Mouse (Mus musculus) spleen, adult 18-20 months (tissue): Measurements from ENCODE around the gene Ndufc1.
"Not testable (repeated sequence)": the region's sequence is repeated elsewhere in the genome, so short reads cannot be mapped to it uniquely, and the experiment has no call there.

ENCODE experiments used
- DNase-seq, 2 experiments: peaks; one replicate each; pipeline ENCODE4 v3.0.0; 2022; ENCODE audit warnings: mixed read lengths in 2 of 2

Ndufc1 gene

DNA sequence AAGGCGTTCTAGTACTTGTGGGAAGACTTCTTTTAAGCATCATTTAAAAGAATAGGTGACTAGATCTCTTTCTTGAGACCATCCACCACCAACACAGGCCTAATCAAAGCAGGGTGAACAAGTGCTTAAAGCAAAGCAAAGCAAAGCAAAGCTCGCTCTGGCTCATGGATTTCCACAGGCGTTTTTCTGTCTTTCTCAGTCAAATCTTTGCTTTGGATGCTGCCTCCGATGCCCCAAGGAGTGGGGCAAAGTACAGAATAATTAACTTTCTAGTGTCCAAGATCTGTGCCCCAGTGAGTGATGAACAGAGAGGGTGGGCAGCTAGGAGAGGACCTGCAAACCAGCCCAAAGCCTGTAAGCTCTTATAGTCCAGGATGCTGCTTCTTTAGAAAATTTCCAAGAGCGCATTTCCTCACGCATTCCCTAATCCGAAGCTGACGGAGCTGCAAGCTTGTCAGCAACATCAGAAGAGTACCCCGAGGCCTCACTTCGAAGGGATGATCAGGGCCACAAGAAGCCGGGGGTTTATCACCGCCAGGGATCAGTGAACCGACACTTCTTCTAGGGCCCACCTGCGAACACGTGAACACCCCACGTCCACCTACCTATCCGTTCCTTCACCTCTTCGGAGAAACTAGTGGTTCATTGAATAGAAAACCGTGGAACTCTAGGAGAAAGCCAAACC, 13.2 kb downstream of the Ndufc1 start:
- no peak for DNase-seq

DNA sequence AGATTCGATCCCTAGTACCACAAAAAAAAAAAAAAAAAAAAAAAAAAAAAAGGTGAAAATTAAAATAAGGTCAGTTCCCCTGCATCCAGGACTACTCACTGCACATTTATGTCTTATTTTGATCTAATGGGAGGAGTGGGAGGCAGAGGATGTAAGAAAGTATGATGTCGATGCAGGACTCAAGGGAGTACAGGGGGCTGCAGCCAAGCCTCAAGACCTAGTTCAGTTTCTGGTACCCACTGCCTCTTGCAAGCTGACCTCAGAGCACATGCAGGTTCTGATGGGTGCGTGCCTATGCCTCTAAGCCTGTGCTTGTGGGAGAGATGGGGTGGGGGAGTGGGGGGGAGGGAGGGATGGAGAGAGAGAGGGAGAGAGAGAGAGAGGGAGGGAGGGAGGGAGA, 13.9 kb downstream of the Ndufc1 start:
- no peak for DNase-seq

DNA sequence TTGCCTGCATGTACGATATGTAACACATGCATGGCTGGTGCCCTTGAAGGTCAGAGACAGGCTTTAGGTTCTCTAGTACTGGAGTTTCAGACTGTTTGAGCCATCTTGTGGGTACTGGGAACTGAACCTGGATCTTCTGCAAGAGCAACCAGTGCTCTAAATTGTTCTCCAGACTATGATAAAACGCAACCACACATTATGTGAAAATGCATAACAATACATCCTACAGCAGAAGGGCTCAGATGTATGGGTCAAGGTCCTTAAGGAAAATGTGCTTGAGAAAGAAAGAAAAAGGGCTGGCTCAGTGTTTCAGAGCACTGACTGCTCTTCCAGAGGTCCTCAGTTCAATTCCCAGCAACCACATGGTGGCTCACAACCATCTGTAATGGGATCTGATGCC, 15.1 kb downstream of the Ndufc1 start:
- no peak for DNase-seq

DNA sequence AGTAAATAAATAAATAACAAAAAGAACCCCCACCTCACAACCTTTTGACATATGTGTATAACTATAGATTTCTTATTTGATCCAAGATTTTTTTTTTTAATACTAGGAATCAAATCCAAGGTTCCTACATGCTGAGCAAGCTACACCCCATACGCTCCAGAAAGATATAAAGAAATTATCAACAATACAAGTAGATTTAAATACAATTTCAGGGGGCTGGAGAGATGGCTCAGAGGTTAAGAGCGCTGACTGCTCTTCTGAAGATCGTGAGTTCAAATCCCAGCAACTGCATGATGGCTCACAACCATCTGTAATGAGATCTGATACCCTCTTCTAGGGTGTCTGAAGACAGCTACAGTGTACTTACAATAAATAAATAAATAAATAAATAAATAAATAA, 15.8 kb downstream of the Ndufc1 start:
- DNase-seq = not testable (repeated sequence)

DNA sequence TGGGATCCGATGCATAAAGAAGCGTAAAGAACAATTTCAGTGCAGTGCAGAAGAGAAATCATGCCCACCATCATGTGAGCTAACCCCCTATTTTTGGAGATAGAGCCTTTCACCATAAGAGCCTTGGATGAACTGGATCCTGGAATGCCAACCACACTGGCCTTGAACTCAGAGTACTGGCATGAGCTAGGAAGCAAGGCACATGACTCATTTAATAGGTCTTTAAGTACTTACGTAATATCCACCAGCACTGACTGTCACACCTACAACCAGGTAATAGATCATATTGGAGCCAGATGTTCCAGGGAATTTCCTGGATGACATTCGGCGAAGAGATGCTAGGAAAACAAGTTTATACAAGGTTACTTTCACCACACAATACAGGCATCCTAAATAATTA, 17.2 kb downstream of the Ndufc1 start:
- DNase-seq = no peak

DNA sequence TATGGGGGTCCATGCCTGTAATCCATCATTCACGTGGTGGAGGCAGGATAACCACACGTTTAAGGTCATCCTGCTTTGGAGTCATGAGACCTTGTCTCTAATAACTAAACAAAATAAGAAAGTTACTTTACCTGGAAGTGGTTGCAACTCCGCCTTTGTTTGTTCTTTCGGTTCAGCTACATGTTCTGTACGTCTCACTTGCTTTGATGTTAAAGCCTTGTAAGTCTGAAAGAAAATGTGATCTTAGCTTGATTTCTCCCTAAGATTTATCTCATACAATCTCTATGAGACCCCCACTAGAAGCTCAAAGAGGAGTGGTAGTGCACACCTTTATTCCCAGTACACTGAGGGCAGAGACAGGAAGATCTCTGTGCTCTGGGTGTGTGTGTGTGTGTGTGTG, 17.7 kb downstream of the Ndufc1 start:
- no peak for DNase-seq

DNA sequence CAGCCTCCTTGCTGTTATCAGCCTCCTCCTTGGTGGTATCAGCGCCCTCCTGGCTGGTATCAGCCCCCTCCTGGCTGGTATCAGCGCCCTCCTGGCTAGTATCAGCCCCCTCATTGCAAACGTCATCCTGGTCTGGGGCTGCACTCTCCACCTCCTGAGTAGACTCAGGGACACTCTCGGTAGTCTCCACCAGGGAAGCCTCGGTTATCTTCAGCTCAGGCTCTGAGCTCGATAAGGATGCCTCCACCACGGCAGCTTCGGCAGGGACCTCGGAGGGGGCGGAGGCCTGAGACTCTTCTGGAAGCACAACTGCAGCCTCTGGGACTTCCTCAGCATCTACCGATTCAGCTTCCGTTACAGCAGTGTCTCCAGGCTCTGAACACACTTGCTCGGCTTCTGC, 19.9 kb downstream of the Ndufc1 start:
- DNase-seq = no peak

DNA sequence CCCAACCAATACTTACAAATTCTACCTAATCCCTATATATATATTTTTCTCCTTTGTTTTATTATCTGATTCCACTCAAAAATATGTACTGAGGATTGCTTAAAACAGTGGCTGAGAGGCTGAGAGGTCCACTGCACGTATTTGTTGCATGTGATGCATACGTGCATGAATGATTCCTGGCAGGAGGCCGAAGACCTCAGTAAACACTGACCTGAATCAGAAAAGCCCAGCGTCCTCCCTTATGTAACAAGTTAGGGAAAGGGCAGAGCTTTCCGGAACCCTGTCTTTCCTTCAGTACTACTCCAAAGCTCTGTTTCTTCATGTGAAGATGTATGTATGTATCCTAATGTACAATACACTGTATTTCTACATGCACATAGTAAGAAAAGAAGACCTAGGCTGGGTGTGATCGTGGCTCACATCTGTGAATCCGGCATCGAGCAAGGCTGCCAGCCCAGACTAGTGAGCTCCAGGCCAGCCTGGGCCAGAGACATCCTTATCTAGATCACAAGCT, 20.9 kb downstream of the Ndufc1 start:
- DNase-seq = no peak

DNA sequence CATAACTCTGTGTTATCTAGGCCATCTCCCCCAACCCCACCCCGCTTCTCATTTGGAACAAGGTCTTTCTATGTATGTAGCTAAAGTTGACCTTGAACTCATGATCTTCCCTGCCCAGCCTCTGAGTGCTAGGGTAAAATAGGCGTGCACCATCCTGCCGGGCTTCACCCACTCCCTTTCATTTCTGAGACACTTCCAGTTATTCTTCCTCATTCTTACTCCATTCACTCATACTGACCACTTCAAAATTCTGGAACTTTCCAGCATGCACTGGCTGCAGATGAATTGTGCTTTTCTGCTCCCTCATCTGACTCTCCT, 21.7 kb downstream of the Ndufc1 start:
- DNase-seq = no peak

DNA sequence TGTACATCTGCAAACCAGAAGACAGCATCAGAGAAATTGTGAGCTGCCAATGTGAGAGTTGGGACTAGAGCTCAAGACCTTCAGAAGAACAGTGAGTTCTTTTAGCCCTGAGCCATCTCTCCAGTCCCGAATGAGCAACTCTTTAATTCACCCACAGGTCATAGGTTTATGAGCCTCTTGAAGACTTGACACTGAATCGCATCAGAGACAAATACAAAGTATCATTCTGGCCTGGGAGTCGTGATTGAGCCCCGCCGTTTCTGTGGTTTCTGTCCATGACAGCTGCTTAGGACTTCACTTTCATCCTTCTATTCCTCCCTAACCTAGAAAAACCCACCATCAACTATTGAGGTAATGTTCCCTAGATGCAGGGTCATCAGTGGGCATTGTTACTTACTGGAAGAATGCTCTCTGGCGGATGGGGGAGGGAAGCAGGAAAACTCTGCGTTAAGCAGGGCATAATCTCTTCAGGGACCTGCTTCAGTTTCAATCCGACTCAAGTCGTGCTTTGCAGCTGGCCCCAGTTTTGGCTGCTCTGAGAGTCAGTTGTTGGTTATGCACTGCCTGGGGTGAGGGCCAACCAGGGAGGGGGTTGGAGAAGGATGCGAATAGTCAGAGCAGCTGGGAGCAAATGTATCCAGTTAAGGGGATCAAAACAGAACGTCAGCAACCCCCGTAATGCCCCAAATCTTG, 22.2 kb downstream of the Ndufc1 start:
- DNase-seq = no peak

DNA sequence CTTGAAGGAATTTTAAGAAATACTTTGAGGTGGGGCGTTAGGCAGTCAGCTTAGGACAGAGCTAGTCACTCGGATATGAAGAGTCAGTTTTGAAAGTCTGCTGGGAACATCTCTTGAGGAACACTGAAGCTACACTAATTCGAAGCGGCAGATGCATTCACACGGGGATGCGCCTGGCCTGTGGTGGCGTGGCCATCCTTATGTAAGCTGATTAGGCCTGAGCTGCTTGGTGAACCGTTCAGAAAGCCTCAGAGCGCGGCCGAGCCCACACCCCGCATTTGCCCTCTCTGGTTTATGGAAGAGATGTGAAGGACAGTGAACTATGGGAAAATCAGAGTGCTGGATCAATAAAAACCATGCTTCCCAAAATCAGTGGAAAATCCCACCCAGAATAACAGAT, 25.4 kb downstream of the Ndufc1 start:
- DNase-seq = no peak

DNA sequence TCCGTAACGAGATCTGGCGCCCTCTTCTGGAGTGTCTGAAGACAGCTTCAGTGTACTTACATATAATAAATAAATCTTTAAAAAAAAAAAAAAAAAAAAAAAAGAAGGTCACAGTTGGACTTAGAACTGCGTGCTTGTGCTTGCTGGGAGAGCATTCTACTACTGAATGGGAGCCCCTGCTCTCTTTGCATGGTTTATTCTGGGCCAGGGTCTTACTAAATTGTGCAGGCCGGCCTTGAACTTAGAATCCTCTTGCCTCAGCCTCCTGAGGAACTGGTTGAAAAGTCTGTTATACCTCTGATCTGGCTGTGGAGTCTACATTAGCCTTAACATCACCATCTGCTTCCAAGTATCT, 28.2 kb downstream of the Ndufc1 start:
- no peak for DNase-seq

DNA sequence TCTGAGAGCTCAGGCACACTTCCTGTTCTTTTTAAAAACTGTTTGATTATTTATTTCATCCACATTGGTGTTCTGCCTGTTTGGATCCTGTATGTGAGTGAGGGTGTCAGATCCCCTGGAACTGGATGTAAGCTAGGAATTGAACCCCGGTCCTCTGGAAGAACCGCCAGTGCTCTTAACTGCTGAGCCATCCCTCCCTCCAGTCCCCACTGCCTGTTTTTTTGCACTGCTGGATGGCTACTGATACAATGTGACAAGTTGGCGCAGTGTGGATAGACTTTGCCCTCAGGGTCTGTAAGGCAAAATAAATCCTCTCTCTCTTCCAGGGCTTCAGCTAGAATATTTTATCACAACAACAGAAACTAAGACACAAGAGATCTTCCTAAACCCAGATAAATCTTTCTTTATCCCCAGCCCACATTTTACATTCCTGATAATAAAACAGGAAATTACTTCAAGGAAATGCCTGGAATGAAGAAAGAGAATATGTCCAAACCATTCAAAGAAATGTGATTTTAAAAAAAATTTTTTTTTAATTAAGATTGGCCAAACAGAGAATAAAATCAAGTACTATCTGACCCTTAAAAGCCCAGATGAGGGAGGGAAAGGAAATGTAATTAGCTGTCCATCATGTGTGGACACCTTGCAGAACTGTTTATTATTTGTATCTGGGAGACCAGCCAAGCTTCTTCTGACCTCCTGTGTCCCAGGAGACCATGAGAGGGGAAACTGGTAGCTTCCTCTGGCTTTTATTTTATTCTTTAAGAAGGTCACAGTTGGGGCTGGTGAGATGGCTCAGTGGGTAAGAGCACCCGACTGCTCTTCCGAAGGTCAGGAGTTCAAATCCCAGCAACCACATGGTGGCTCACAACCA, 28.8 kb downstream of the Ndufc1 start:
- no peak for DNase-seq

DNA sequence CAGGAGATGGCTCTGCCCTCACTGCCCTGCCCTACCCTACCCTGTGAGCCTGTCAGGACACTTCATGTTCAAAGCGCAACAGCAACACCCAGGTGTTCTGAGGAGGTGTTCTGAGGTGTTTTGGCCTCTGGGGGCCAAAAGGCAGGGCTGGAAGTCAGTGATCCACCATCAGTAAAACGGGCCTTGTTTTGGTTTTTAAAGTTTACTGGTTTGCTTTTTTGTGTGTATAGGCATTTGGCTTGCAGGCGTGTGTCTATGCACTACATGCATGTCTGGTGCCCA, 30.2 kb downstream of the Ndufc1 start:
- no peak for DNase-seq

DNA sequence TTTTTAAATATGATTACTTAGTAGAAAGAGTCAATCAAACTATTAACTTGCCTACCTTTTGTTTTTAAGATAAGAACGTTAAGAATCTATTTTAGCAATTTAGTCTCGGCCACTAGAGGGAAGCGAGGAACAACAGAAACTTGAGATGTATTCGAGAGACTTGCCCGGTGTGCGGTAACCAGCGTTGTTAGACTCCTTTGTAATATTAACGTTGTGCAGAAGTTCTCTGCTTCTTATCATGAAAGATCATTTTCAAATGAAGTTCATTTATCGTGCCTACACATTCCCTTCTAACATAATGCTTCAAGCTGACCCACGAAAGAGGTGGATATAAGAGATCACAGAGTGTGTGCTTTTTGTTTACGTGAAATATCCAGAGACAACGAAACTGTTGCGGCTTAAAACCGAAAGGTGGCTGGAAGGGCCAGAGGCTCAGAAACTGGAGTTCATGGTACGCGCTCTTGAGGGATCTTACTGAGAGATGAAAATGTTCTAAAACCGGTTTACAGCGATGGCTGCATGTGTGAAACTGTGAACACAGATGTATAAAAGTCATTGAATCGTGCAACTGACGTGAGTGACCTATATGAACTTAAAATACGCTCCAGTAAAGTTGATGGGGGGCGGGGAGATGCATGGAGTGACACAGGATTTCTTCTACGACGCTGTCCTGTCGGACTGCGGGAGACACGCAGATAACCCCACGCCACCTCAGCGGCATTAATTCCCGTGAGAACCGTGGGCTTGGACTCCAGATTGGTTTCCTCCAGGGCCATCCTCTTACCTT, 30.7 kb downstream of the Ndufc1 start:
- no peak for DNase-seq

DNA sequence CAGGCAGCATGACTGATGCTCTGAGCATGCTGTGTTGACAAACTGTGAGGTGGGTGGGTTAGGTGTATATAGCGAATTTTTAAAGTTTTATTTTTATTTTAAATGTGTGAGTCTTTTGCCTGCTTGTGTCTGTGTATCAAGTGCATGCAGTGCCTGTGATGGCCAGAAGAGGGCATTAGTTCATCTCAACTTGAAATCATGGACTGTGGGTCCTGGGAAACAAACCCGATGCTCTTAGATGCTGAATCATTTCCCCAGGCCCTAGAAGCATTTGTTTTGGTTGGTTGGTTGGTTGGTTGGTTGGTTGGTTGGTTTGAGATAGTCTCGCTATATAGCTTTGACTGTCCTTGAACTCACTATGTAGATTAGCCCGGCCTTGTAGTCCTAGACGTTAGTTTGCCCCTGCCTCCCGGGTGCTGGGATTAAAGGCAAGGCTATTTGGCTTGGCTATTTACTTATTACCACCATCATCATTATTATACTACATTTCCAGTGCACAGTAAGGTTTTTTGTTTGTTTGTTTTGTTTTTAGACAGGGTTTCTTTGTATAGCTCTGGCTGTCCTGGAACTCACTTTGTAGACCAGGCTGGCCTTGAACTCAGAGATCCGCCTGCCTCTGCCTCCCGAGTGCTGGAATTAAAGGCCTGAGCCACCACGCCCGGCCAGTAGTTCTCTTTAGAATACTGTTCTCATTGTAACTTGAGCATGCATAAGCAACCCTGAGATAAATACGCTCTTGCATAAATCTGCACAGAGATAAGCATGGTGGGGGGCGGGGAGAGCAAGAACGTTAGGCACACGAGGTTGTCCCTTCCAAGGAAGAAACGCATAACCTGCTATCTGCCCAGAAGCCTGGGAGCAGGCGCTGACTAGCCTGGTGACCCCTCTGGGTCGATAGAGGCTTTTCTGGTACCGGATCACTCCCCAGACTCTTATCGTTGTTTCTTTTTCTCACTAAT, 33.2 kb downstream of the Ndufc1 start:
- peak in 1 of 2 experiments; percentile 51 for DNase-seq

DNA sequence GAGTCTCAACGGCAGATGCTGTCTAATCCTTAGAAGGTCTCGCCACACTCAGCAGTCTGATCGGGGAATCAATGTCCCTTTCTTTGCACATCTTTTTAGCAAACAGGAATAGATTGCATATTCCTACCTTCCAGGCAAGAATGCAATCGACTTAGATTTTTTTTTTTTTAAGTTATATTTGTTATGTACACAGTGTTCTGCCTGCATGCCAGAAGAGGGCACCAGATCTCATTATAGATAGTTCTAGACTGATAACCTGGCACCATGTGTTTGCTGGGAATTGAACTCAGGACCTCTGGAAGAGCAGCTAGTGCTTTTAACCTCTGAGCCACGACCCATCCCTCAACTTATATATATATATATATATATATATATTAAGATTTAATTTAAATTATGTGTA, 35.2 kb downstream of the Ndufc1 start:
- DNase-seq = no peak

DNA sequence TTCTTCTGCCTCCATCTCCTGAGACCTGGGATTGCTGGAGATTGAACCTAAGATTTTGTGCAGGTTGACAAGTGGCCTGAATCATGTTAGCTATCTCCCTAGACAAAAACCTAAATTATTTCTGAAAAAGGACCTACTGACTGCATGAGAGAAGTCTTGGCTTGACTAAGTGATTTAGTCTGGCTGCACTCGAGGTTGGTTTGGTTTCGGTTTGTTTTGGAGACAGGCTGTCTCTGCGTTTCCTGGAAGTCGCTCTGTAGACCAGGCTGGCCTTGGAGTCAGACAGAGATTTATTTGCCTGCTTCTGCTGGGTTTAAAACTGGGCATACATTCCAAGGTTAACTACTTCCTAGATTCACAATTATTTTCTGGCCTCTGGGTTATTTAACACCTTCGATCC, 35.9 kb downstream of the Ndufc1 start:
- no peak for DNase-seq

DNA sequence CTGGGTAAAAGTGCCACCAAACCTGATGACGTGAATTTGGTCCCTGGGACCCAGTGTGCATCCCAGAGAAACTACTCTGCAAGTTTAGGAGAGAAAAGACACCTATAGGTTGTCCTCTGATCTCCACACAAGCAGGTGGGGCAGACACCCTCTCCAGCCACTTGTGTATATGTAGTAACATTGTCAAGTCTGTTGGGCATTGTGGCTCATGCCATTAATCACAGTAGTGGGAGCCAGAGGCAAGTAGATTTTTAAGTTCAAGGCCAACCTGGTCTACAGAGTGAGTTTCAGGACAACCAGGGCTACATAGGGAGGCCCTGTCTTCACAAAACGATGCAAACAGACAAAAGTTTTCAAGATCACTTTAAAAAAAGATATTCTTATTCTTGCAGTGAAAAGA, 37.0 kb downstream of the Ndufc1 start:
- DNase-seq = no peak

DNA sequence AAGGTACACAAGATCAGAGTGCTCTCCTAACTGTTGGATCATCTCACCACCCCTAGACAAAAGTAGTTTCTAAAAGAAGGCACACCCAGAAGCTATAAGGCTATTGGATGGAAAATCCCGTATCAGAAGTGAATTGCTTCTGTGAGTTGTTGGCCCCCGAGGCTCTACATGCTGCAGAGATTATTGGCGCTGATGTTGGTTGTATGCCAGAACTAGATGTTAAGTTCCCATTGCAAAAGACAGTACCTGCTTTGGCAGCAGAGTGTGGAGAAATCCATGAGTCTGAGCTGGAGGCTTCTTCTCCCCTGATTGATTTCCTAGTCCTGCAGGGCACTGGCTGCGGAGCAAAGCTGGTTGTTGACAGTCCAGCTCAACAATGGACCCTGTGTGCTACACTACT, 40.8 kb downstream of the Ndufc1 start:
- DNase-seq = no peak

DNA sequence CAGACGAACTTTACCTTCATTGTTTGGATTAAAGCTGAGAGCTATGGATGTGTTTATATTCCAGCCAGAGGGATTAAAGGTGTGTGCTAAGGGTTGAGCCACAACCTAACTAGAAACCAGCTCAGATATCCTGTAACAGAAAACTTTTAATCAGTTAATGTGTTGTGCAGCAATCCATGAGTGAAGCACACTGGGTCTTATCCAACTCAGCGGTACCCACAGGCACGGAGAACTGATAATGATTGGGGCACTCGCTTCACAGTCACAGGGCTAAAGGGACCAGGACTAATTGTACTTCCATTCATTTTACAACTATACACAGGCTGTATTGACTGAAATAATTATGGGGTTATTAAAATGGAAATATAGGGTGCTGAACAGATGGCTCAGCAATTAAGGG, 41.9 kb downstream of the Ndufc1 start:
- DNase-seq = no peak

DNA sequence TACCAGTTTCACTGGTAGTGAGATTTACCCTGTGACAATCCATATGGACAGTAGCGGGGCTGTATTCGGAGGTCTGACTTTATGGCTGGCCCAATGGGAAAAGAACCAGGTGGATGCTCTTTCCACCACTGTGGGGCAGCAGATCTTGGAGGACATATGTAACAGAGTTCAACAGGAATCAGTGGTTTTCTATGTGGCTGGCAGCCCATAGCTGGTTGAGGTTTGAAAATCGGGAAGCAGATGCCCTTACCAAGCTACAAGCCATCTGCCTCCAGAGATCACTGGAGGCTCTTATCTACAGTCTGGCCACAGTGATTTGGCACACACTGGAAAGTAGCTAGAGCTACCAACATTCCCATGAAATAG, 43.3 kb downstream of the Ndufc1 start:
- DNase-seq = no peak
